Mouse (Mus musculus): ENCODE data around the gene Capza3. TPM values are rescaled to one million over a fixed set of nuclear protein-coding genes. Genes with fewer than 3 reads are reported as not detected.

Capza3 gene
- polyA plus RNA-seq (2014; fragmentation: Nextera tagmentation; extraction: Ambion mirVana): 0.18 TPM in 1 of 2 replicates, not detected in the other

DNA sequence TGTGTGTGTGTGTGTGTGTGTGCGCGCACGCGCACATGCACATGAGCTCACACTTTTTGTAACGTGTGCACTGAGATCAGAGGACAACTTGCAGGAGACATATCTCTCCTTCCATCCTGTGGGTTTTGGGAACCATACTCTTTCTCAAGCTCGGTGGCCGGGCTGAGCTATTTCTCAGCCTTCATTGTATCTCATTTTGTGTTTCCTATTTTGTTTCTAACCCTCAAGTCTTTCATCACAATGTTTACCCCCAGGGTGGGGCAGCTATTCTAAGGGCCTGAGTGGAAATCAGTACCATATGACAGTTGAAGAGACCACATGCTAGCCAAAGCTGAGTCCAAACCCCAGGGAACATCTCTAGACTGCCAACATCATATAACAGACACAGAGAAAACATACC, at the start of gene Capza3:
TSS of gene Capza3 (plus strand) at position 301 of the 400 bp plus-strand sequence.
- Histone ChIP-seq H3K9me3 (ENCODE audit: control insufficient read depth, low read length) (no peaks in the 10 kb centered on the region), H3K4me1 (replicated peaks; ENCODE audit: control insufficient read depth, insufficient read depth, low read length) (no peaks in the 10 kb centered on the region), H3K27me3 (replicated peaks; ENCODE audit: control insufficient read depth, insufficient read depth, low read length) (no peaks in the 10 kb centered on the region), H3K9ac (ENCODE audit: low read length) (no peak within 1 kb of the TSS), H3K4me2 (ENCODE audit: low read length) (no peak within 1 kb of the TSS), H3K4me3 (ENCODE audit: low read depth, low read length) (no peak within 1 kb of the TSS), H3K27ac (ENCODE audit: low read depth) (no peak within 1 kb of the TSS), H3K36me3 (ENCODE audit: control insufficient read depth, insufficient read depth, low read length) (no peaks in the 10 kb centered on the region)
- ATAC-seq (replicated peaks; ENCODE audit: low FRiP score, low TSS enrichment, low read depth): no peak
- 93% methylated on average over 7 of the region's 7 CpGs for WGBS
- DNase-seq (ENCODE audit: low spot score): no peak

DNA sequence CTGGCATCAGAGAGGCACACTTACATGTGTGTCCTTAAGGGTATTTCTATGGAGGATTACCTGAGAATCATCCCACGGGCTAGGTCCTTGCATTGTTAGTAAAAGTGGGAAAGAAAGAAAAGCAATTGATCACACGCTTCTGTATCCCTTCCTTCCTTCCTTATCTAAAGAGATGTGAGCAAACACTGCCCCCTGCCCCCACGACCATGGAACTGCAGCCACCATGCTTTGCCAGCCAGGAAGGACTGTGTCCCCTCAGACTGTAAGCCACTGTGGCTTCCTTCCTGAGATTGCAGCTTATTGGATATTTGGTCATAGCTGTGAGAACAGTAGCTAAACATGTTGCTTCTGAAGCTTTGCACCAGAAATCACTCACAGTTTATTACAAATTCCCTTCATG, 35.9 kb upstream of the Capza3 start:
- DNase-seq (ENCODE audit: low spot score) (no peak), ATAC-seq (replicated peaks; ENCODE audit: low FRiP score, low TSS enrichment, low read depth) (no peak)
- H3K27ac ChIP-seq (ENCODE audit: low read depth): no peak overlapping the region
- no peaks in the 10 kb centered on the region for H3K36me3 ChIP-seq (ENCODE audit: control insufficient read depth, insufficient read depth, low read length)
- H3K4me2 ChIP-seq (ENCODE audit: low read length): no peak overlapping the region
- peaks cover 7% of the 10 kb centered on the region; the same call in 1 of the 2 replicates for H3K9me3 ChIP-seq (ENCODE audit: control insufficient read depth, low read length)
- no peaks in the 10 kb centered on the region for H3K27me3 ChIP-seq (replicated peaks; ENCODE audit: control insufficient read depth, insufficient read depth, low read length)
- H3K9ac ChIP-seq (ENCODE audit: low read length): no peak overlapping the region
- 78% methylated on average over 3 of the region's 3 CpGs for WGBS
- H3K4me1 ChIP-seq (replicated peaks; ENCODE audit: control insufficient read depth, insufficient read depth, low read length): no peaks in the 10 kb centered on the region
- no peak overlapping the region for H3K4me3 ChIP-seq (ENCODE audit: low read depth, low read length)

DNA sequence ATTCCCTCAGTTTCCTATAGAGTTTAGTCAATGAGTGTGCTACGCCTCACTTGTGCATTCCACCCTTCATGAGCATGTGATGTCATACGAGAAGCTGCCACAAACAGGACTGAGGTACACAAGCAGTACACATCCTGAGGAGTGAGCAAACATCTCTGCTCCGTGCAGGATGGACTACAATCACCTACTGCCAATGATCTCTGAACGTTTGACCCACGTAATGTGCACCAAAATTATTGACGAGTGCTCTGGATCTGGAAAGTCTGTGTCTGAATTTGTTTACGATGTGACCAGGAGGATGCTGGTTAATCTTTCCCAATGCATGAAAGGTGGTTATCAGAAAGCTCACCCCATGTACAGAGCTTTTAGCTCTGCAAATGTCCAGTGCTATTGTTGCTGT, 16.6 kb upstream of the Capza3 start:
- Histone ChIP-seq H3K4me3 (ENCODE audit: low read depth, low read length) (no peak overlapping the region), H3K27me3 (replicated peaks; ENCODE audit: control insufficient read depth, insufficient read depth, low read length) (no peaks in the 10 kb centered on the region), H3K27ac (ENCODE audit: low read depth) (no peak overlapping the region), H3K36me3 (ENCODE audit: control insufficient read depth, insufficient read depth, low read length) (no peaks in the 10 kb centered on the region), H3K4me2 (ENCODE audit: low read length) (no peak overlapping the region), H3K9me3 (ENCODE audit: control insufficient read depth, low read length) (no peaks in the 10 kb centered on the region), H3K9ac (ENCODE audit: low read length) (no peak overlapping the region), H3K4me1 (replicated peaks; ENCODE audit: control insufficient read depth, insufficient read depth, low read length) (no peaks in the 10 kb centered on the region)
- DNase-seq (ENCODE audit: low spot score): no peak
- WGBS: 66% methylated on average over 7 of the region's 7 CpGs
- no peak for ATAC-seq (replicated peaks; ENCODE audit: low FRiP score, low TSS enrichment, low read depth)

DNA sequence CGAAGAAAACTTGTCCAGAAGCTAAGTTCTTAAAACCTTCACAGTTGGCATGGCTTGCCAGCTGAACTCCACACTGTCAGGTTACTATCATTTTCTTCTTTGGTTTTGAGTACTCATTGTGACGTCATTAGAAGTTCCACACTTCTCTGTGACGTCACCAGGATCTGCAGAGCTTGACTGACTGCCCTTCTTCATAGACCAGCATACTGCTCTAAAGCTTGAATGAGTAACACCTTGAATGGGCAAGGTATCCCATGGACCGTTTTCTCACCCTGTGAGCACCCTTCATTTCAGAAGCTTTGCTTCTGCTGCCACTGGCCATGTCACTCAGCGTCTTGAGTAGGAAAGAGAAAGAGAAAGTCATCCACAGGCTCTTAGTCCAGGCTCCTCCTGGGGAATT, 305 bp downstream of the Capza3 start, which contains the start of gene Plcz1:
TSS of gene Plcz1 (minus strand) at position 101 of the 400 bp plus-strand sequence.
- ATAC-seq (replicated peaks; ENCODE audit: low FRiP score, low TSS enrichment, low read depth) (no peak), DNase-seq (ENCODE audit: low spot score) (no peak)
- WGBS: 87% methylated on average over 5 of the region's 5 CpGs

DNA sequence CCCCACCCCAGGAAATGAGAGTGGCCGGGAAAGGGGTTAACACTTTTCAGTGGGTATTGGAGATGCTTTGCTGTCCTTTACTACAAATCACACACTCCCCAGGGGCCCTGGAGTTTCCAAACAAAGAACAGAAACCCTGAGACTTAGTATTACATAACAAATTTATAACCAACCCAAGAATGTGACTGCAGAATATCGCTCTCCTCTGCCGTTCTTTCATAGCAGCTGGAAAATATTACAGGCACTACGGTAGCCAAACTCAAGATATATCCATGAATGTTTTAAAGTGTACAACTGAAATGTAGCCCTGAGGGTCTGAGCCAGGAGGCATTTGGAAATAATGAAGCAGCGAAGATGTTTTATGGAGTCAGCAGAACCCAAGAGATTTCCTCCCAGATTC, 10.4 kb downstream of the Capza3 start:
- no peak for ATAC-seq (replicated peaks; ENCODE audit: low FRiP score, low TSS enrichment, low read depth)
- WGBS: 36% methylated on average over 5 of the region's 5 CpGs

More for the DNA sequence above, 305 bp downstream of the Capza3 start, which contains the start of gene Plcz1:
- Histone ChIP-seq H3K4me3 (ENCODE audit: low read depth, low read length) (no peak within 1 kb of the TSS), H3K4me2 (ENCODE audit: low read length) (no peak within 1 kb of the TSS), H3K27ac (ENCODE audit: low read depth) (no peak within 1 kb of the TSS), H3K36me3 (ENCODE audit: control insufficient read depth, insufficient read depth, low read length) (no peaks in the 10 kb centered on the region), H3K9ac (ENCODE audit: low read length) (no peak within 1 kb of the TSS), H3K4me1 (replicated peaks; ENCODE audit: control insufficient read depth, insufficient read depth, low read length) (no peaks in the 10 kb centered on the region), H3K27me3 (replicated peaks; ENCODE audit: control insufficient read depth, insufficient read depth, low read length) (no peaks in the 10 kb centered on the region), H3K9me3 (ENCODE audit: control insufficient read depth, low read length) (no peaks in the 10 kb centered on the region)

DNA sequence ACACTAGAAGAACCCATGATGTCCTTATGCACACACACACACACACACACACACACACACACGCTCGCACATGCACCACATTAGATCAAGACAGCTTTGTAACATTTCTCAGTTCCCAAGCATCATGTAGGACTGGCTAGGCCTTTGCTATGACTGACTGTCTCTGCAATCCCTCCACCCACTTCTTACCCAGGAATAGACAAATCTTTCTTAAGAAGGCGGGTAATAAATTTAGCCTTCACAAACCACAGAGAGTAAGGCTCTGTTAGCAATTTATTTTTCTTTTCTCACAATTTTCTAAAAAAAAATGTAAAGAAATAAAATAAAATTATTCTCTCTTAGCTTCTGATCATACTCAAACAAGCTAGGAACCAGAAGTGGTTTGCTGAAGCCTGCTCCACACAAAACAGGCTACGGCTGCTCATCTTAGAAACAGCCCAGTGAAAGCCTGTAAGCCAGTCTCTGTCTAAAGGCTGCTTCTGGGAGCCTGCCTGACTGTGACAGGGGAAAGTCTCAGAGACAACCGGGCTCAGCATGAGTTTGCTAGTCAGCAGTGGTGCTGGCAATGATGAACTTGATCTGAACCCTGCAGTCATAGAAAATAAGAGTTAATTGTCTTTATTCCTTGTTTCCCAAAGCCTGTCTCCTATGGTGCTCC, 13.3 kb downstream of the Capza3 start:
- Histone ChIP-seq H3K4me2 (ENCODE audit: low read length) (no peak overlapping the region), H3K9me3 (ENCODE audit: control insufficient read depth, low read length) (0 out of 2 replicates have a peak, but pooled peaks cover 3% of the 10 kb centered on the region), H3K9ac (ENCODE audit: low read length) (no peak overlapping the region), H3K4me1 (replicated peaks; ENCODE audit: control insufficient read depth, insufficient read depth, low read length) (peaks cover 12% of the 10 kb centered on the region), H3K27ac (ENCODE audit: low read depth) (no peak overlapping the region), H3K27me3 (replicated peaks; ENCODE audit: control insufficient read depth, insufficient read depth, low read length) (no peaks in the 10 kb centered on the region), H3K4me3 (ENCODE audit: low read depth, low read length) (no peak overlapping the region), H3K36me3 (ENCODE audit: control insufficient read depth, insufficient read depth, low read length) (no peaks in the 10 kb centered on the region)
- ATAC-seq (replicated peaks; ENCODE audit: low FRiP score, low TSS enrichment, low read depth) (no peak), DNase-seq (ENCODE audit: low spot score) (no peak)
- 69% methylated on average over 5 of the region's 5 CpGs for WGBS

More for the DNA sequence above, 10.4 kb downstream of the Capza3 start:
- H3K9ac ChIP-seq (ENCODE audit: low read length): no peak overlapping the region
- no peaks in the 10 kb centered on the region for H3K36me3 ChIP-seq (ENCODE audit: control insufficient read depth, insufficient read depth, low read length)
- no peak overlapping the region for H3K4me3 ChIP-seq (ENCODE audit: low read depth, low read length)
- no peak for DNase-seq (ENCODE audit: low spot score)
- H3K4me1 ChIP-seq (replicated peaks; ENCODE audit: control insufficient read depth, insufficient read depth, low read length): peaks cover 12% of the 10 kb centered on the region
- peak overlapping the region; percentile 47; the same call in 1 of the 2 replicates for H3K27ac ChIP-seq (ENCODE audit: low read depth)
- no peaks in the 10 kb centered on the region for H3K27me3 ChIP-seq (replicated peaks; ENCODE audit: control insufficient read depth, insufficient read depth, low read length)
- no peak overlapping the region for H3K4me2 ChIP-seq (ENCODE audit: low read length)
- H3K9me3 ChIP-seq (ENCODE audit: control insufficient read depth, low read length): 0 out of 2 replicates have a peak, but pooled peaks cover 3% of the 10 kb centered on the region

DNA sequence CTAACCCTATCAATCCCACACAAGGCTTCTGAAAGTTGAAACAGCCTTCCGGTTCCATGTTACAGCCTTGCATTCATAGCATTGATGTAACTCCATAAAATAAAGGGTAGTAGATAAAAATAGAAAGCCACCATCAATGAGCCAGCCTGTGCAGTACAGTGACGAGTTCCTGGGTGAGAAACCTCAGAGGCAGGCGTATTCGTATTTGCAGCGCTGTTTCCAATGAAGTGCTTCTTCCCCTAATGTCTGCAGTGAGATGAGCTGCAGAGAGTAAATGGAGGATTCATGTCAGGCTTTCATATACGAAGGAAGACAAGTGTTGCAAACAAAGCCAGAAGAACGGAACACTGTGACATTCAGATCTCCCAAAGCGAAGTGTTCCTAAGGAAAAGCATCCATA, 28.1 kb downstream of the Capza3 start:
- Histone ChIP-seq H3K27me3 (replicated peaks; ENCODE audit: control insufficient read depth, insufficient read depth, low read length) (no peaks in the 10 kb centered on the region), H3K4me1 (replicated peaks; ENCODE audit: control insufficient read depth, insufficient read depth, low read length) (no peaks in the 10 kb centered on the region), H3K36me3 (ENCODE audit: control insufficient read depth, insufficient read depth, low read length) (no peaks in the 10 kb centered on the region), H3K4me2 (ENCODE audit: low read length) (no peak overlapping the region), H3K27ac (ENCODE audit: low read depth) (no peak overlapping the region), H3K9me3 (ENCODE audit: control insufficient read depth, low read length) (0 out of 2 replicates have a peak, but pooled peaks cover 2% of the 10 kb centered on the region), H3K4me3 (ENCODE audit: low read depth, low read length) (no peak overlapping the region), H3K9ac (ENCODE audit: low read length) (no peak overlapping the region)
- no peak for ATAC-seq (replicated peaks; ENCODE audit: low FRiP score, low TSS enrichment, low read depth)
- DNase-seq (ENCODE audit: low spot score): no peak
- WGBS: 57% methylated on average over 8 of the region's 8 CpGs

DNA sequence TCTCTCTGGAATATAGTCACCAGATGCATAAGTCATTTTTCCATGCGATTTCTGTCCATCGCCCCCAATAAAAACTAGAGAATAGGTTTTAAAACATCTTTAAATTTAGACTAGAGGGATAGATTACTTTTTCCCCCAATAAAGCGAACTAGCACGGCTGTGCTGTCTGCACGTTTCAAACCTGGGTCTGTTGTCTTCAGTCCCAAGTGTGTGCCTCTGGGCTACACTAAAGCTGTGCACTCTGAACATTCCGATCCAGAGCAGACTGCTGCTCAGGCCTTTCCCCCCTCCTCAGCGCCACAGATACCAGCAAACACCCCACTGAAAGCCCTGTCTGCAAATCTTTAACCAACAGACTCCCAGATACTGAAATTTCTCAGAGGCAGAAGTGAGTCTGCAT, 39.9 kb downstream of the Capza3 start:
- H3K36me3 ChIP-seq (ENCODE audit: control insufficient read depth, insufficient read depth, low read length): no peaks in the 10 kb centered on the region
- no peak for DNase-seq (ENCODE audit: low spot score)
- no peaks in the 10 kb centered on the region for H3K27me3 ChIP-seq (replicated peaks; ENCODE audit: control insufficient read depth, insufficient read depth, low read length)
- no peak overlapping the region for H3K27ac ChIP-seq (ENCODE audit: low read depth)
- ATAC-seq (replicated peaks; ENCODE audit: low FRiP score, low TSS enrichment, low read depth): no peak
- H3K4me3 ChIP-seq (ENCODE audit: low read depth, low read length): no peak overlapping the region
- H3K4me1 ChIP-seq (replicated peaks; ENCODE audit: control insufficient read depth, insufficient read depth, low read length): peaks cover 8% of the 10 kb centered on the region; the same call in 1 of the 2 replicates
- peaks cover 9% of the 10 kb centered on the region for H3K9me3 ChIP-seq (ENCODE audit: control insufficient read depth, low read length)
- WGBS: 63% methylated on average over 7 of the region's 7 CpGs
- H3K4me2 ChIP-seq (ENCODE audit: low read length): no peak overlapping the region
- no peak overlapping the region for H3K9ac ChIP-seq (ENCODE audit: low read length)

DNA sequence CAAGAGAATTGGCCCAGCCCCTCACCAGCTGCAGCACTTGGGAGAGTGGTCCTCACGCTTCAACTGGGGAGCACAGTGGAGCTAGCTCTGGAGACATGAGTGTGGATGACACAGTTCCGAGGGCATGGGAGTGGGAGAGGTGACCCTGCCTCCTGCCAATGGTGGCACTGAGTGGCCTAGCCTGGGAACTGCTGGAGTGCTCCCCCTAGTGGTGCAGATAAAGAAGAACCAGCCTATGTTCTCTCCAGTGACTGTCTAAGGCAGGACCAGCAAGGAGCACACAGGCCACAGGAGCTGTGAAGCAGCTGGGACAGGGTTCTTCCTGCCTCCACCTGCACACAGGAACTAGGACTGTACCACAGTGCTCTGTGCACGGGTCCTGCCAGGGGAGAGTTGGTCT, 40.7 kb downstream of the Capza3 start:
- H3K4me3 ChIP-seq (ENCODE audit: low read depth, low read length): no peak overlapping the region
- H3K4me2 ChIP-seq (ENCODE audit: low read length): no peak overlapping the region
- H3K27me3 ChIP-seq (replicated peaks; ENCODE audit: control insufficient read depth, insufficient read depth, low read length): no peaks in the 10 kb centered on the region
- no peak overlapping the region for H3K27ac ChIP-seq (ENCODE audit: low read depth)
- 88% methylated on average over 3 of the region's 3 CpGs for WGBS
- no peak for DNase-seq (ENCODE audit: low spot score)
- H3K4me1 ChIP-seq (replicated peaks; ENCODE audit: control insufficient read depth, insufficient read depth, low read length): peaks cover 8% of the 10 kb centered on the region; the same call in 1 of the 2 replicates
- no peak; the same call in 1 of the 2 replicates for ATAC-seq (replicated peaks; ENCODE audit: low FRiP score, low TSS enrichment, low read depth)
- no peaks in the 10 kb centered on the region for H3K36me3 ChIP-seq (ENCODE audit: control insufficient read depth, insufficient read depth, low read length)
- H3K9me3 ChIP-seq (ENCODE audit: control insufficient read depth, low read length): peaks cover 9% of the 10 kb centered on the region
- H3K9ac ChIP-seq (ENCODE audit: low read length): no peak overlapping the region

Measured in intestine, embryonic 14.5 days (tissue).